Mouse (Mus musculus) urinary bladder, postnatal 14 days (tissue): ENCODE measurements at regions not wholly inside any gene's neighbourhood (a gene's known extent, or its start where the extent isn't known, plus 50 kb on each side); places are given as distances from the start of the nearest gene placed in this dataset.
"Not testable (repeated sequence)": the region's sequence is repeated elsewhere in the genome, so short reads cannot be mapped to it uniquely, and the experiment has no call there.

Experiments
- DNase-seq: peaks from one replicate; pipeline ENCODE4 v3.0.0; 2021; ENCODE audit warnings: low spot score

GRCm38 (mm10) chr14:17057355-17057754 is 238.4 kb upstream of the Rarb start:
- no peak for DNase-seq

GRCm38 (mm10) chr14:17055741-17056140 is 236.8 kb upstream of the Rarb start:
- no peak for DNase-seq

GRCm38 (mm10) chr14:17054381-17054780 is 235.4 kb upstream of the Rarb start:
- DNase-seq, result no peak

GRCm38 (mm10) chr14:17046808-17047207 is 227.9 kb upstream of the Rarb start:
- DNase-seq, result no peak

- no peak for DNase-seq
These were observed 226.6 kb upstream of the Rarb start for GRCm38 (mm10) chr14:17045426-17046132.

GRCm38 (mm10) chr14:17020603-17021356 is 201.8 kb upstream of the Rarb start:
- DNase-seq, result no peak

- DNase-seq, result no peak
These were observed 194.0 kb upstream of the Rarb start for GRCm38 (mm10) chr14:17012931-17013330.

- DNase-seq, result no peak
These were observed 193.2 kb upstream of the Rarb start for GRCm38 (mm10) chr14:17012200-17012599.

GRCm38 (mm10) chr14:17005194-17006018 is 186.4 kb upstream of the Rarb start:
- peak; percentile 38 for DNase-seq

- DNase-seq, result no peak
These were observed 185.8 kb upstream of the Rarb start for GRCm38 (mm10) chr14:17004714-17005113.

- no peak for DNase-seq
These were observed 177.8 kb upstream of the Rarb start for GRCm38 (mm10) chr14:16996716-16997115.

GRCm38 (mm10) chr14:16970911-16971310 is 152.0 kb upstream of the Rarb start:
- not testable (repeated sequence) for DNase-seq

- no peak for DNase-seq
These were observed 145.9 kb upstream of the Rarb start for GRCm38 (mm10) chr14:16964717-16965391.

GRCm38 (mm10) chr14:16962216-16962826 is 143.4 kb upstream of the Rarb start:
- no peak for DNase-seq

GRCm38 (mm10) chr14:16957802-16958201 is 138.8 kb upstream of the Rarb start:
- DNase-seq, result peak; percentile 76

GRCm38 (mm10) chr14:16954511-16955443 is 135.8 kb upstream of the Rarb start:
- DNase-seq, result no peak

GRCm38 (mm10) chr14:16948736-16949135 is 129.8 kb upstream of the Rarb start:
- no peak for DNase-seq

- DNase-seq, result no peak
These were observed 125.5 kb upstream of the Rarb start for GRCm38 (mm10) chr14:16944441-16944840.

GRCm38 (mm10) chr14:16943531-16943930 is 124.6 kb upstream of the Rarb start:
- no peak for DNase-seq

- no peak for DNase-seq
These were observed 108.2 kb upstream of the Rarb start for GRCm38 (mm10) chr14:16927136-16927535.
